Mouse (Mus musculus): ENCODE results near the gene Flrt2. TPM values are rescaled to one million over a fixed set of nuclear protein-coding genes. Genes with fewer than 3 reads are reported as not detected.

The Flrt2 gene
- polyA plus RNA-seq, 1 experiment from 2014 or later = 25.7 TPM

GRCm38 (mm10) chr12:95738491-95739135, 46.6 kb downstream of the Flrt2 start:
- Histone ChIP-seq H3K4me2 (no peak overlapping the region), H3K36me3 (no peaks in the 10 kb centered on the region), H3K27ac (no peak overlapping the region), H3K27me3 (replicated peaks) (no peaks in the 10 kb centered on the region), H3K9me3 (no peaks in the 10 kb centered on the region), H3K9ac (no peak overlapping the region), H3K4me3 (replicated peaks) (no peak overlapping the region), H3K4me1 (no peaks in the 10 kb centered on the region)
- no peak for ATAC-seq (ENCODE audit: insufficient read depth, low FRiP score, low read depth)
- WGBS = 78% methylated on average over 7 of the region's 7 CpGs

GRCm38 (mm10) chr12:95739739-95740138, 47.7 kb downstream of the Flrt2 start:
- no peak overlapping the region for H3K9ac ChIP-seq
- WGBS = 66% methylated on average over 5 of the region's 5 CpGs
- no peaks in the 10 kb centered on the region for H3K27me3 ChIP-seq (replicated peaks)
- no peak overlapping the region for H3K27ac ChIP-seq
- no peak overlapping the region for H3K4me2 ChIP-seq
- peaks cover 4% of the 10 kb centered on the region; the same call in 1 of the 2 replicates for H3K4me1 ChIP-seq
- no peak overlapping the region for H3K4me3 ChIP-seq (replicated peaks)
- no peaks in the 10 kb centered on the region for H3K36me3 ChIP-seq
- H3K9me3 ChIP-seq = no peaks in the 10 kb centered on the region
- ATAC-seq (ENCODE audit: insufficient read depth, low FRiP score, low read depth) = no peak

GRCm38 (mm10) chr12:95741296-95741695, 49.3 kb downstream of the Flrt2 start:
- Histone ChIP-seq H3K4me3 (replicated peaks) (no peak overlapping the region), H3K36me3 (no peaks in the 10 kb centered on the region)
- 58% methylated on average over 11 of the region's 11 CpGs for WGBS

DNA sequence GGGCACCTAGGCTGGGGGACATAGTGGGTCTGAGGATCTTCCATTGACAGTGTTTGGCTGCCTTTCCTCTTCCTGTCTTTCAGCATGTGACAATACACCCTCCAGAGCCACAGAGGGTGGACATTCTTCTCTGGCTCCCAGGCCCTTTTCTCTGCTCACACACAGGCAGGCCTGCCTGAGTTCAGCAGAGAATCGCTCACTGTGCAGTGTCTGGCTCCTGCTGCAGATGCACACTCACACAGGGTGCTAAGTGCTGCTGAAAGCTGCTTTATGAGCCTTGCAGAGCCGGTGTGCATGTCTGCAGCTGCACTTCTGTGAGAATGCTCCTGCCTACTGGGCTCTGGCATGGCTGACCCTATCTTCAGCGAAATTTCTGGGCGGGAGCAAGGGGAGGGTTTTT, 52.3 kb downstream of the Flrt2 start:
- H3K27ac ChIP-seq = no peak overlapping the region
- WGBS = 63% methylated on average over 4 of the region's 4 CpGs

More at GRCm38 (mm10) chr12:95741296-95741695, 49.3 kb downstream of the Flrt2 start:
- no peak for ATAC-seq (ENCODE audit: insufficient read depth, low FRiP score, low read depth)
- H3K27me3 ChIP-seq (replicated peaks) = no peaks in the 10 kb centered on the region
- no peak overlapping the region for H3K4me2 ChIP-seq
- no peaks in the 10 kb centered on the region for H3K9me3 ChIP-seq
- peaks cover 4% of the 10 kb centered on the region; the same call in 1 of the 2 replicates for H3K4me1 ChIP-seq
- H3K9ac ChIP-seq = no peak overlapping the region
- no peak overlapping the region for H3K27ac ChIP-seq

GRCm38 (mm10) chr12:95746856-95747579, 55.0 kb downstream of the Flrt2 start:
- H3K9ac ChIP-seq = no peak overlapping the region
- WGBS = 54% methylated on average over 10 of the region's 10 CpGs
- H3K4me1 ChIP-seq = peaks cover 4% of the 10 kb centered on the region; the same call in 1 of the 2 replicates
- no peak for ATAC-seq (ENCODE audit: insufficient read depth, low FRiP score, low read depth)
- H3K4me2 ChIP-seq = no peak overlapping the region
- no peaks in the 10 kb centered on the region for H3K9me3 ChIP-seq
- no peak overlapping the region for H3K4me3 ChIP-seq (replicated peaks)
- H3K27me3 ChIP-seq (replicated peaks) = no peaks in the 10 kb centered on the region
- no peaks in the 10 kb centered on the region for H3K36me3 ChIP-seq
- no peak overlapping the region for H3K27ac ChIP-seq

More for the DNA sequence above, 52.3 kb downstream of the Flrt2 start:
- Histone ChIP-seq H3K27me3 (replicated peaks) (no peaks in the 10 kb centered on the region), H3K9ac (no peak overlapping the region), H3K9me3 (no peaks in the 10 kb centered on the region), H3K4me1 (peaks cover 4% of the 10 kb centered on the region; the same call in 1 of the 2 replicates), H3K36me3 (no peaks in the 10 kb centered on the region), H3K4me3 (replicated peaks) (no peak overlapping the region), H3K4me2 (no peak overlapping the region)
- no peak for ATAC-seq (ENCODE audit: insufficient read depth, low FRiP score, low read depth)

GRCm38 (mm10) chr12:95748760-95749159, 56.7 kb downstream of the Flrt2 start:
- peaks cover 4% of the 10 kb centered on the region; the same call in 1 of the 2 replicates for H3K4me1 ChIP-seq
- no peaks in the 10 kb centered on the region for H3K9me3 ChIP-seq
- ATAC-seq (ENCODE audit: insufficient read depth, low FRiP score, low read depth) = no peak
- H3K27me3 ChIP-seq (replicated peaks) = no peaks in the 10 kb centered on the region
- no peak overlapping the region for H3K4me3 ChIP-seq (replicated peaks)
- no peak overlapping the region for H3K27ac ChIP-seq
- H3K36me3 ChIP-seq = no peaks in the 10 kb centered on the region
- H3K9ac ChIP-seq = no peak overlapping the region
- WGBS = 83% methylated on average over 2 of the region's 2 CpGs
- no peak overlapping the region for H3K4me2 ChIP-seq

DNA sequence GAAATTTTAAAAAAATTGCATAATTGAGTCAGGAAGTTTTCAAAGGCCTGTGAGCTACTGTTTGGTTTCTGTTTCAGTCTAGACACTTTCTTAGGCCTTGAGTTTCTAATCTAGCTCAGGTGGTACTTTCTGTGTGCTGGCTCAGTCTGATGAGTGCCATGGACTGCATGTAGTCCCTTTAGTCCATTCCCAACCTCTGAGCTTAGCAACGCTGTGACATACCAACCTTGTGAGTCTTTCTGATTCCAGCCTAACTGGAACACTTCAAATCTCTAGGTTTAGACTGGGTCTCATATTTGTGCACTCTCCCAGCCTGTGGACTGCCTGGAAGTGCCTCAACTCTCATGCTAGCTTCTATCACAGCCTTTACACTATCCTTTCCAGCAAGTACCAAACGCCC, 57.2 kb downstream of the Flrt2 start:
- Histone ChIP-seq H3K4me3 (replicated peaks) (no peak overlapping the region), H3K9ac (no peak overlapping the region), H3K27ac (no peak overlapping the region), H3K9me3 (no peaks in the 10 kb centered on the region), H3K4me2 (no peak overlapping the region), H3K36me3 (no peaks in the 10 kb centered on the region), H3K4me1 (peaks cover 3% of the 10 kb centered on the region; the same call in 1 of the 2 replicates), H3K27me3 (replicated peaks) (no peaks in the 10 kb centered on the region)
- no peak for ATAC-seq (ENCODE audit: insufficient read depth, low FRiP score, low read depth)
- 91% methylated on average over 2 of the region's 2 CpGs for WGBS

DNA sequence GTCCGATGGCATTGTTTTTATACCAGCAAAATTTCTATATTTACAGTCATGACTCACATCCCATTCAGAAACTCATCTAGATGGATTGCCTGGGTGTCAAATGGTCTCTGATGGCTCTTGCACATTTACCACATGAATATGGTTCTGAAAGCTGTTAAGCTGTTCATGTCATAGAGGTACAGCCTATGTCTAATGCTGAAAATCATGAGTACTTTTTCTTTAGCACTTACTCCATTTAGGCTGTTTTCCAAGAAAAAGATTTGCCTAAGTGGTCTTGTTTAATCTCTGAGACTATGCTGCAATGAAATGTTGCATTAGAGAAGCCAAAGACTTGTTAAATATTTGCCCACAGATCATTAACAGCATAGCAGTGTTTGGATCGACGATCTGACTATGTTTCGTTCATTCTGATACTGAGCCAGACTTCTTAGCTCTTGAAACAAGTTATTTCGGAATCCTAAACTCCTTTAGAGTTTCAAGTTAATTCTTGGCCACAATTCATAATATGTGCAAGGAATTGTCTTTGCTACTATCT, 67.3 kb downstream of the Flrt2 start:
- no peak overlapping the region for H3K4me3 ChIP-seq (replicated peaks)
- 60% methylated on average over 5 of the region's 5 CpGs for WGBS
- H3K36me3 ChIP-seq = no peaks in the 10 kb centered on the region
- H3K4me2 ChIP-seq = no peak overlapping the region
- no peak overlapping the region for H3K27ac ChIP-seq
- no peaks in the 10 kb centered on the region for H3K27me3 ChIP-seq (replicated peaks)
- no peaks in the 10 kb centered on the region for H3K9me3 ChIP-seq
- no peak overlapping the region for H3K9ac ChIP-seq
- ATAC-seq (ENCODE audit: insufficient read depth, low FRiP score, low read depth) = no peak
- H3K4me1 ChIP-seq = no peaks in the 10 kb centered on the region

- Histone ChIP-seq H3K36me3 (no peaks in the 10 kb centered on the region), H3K4me3 (replicated peaks) (no peak overlapping the region), H3K27ac (no peak overlapping the region), H3K9me3 (no peaks in the 10 kb centered on the region), H3K27me3 (replicated peaks) (no peaks in the 10 kb centered on the region), H3K4me1 (no peaks in the 10 kb centered on the region), H3K9ac (no peak overlapping the region), H3K4me2 (no peak overlapping the region)
- 83% methylated on average over 4 of the region's 4 CpGs for WGBS
- no peak for ATAC-seq (ENCODE audit: insufficient read depth, low FRiP score, low read depth)
Measured at GRCm38 (mm10) chr12:95765255-95765654, 73.2 kb downstream of the Flrt2 start.

- no peaks in the 10 kb centered on the region for H3K27me3 ChIP-seq (replicated peaks)
- H3K9ac ChIP-seq = no peak overlapping the region
- ATAC-seq (ENCODE audit: insufficient read depth, low FRiP score, low read depth) = no peak
- H3K9me3 ChIP-seq = no peaks in the 10 kb centered on the region
- H3K4me1 ChIP-seq = no peaks in the 10 kb centered on the region
- H3K4me2 ChIP-seq = no peak overlapping the region
- no peaks in the 10 kb centered on the region for H3K36me3 ChIP-seq
- H3K4me3 ChIP-seq (replicated peaks) = no peak overlapping the region
- 84% methylated on average over 2 of the region's 2 CpGs for WGBS
- H3K27ac ChIP-seq = no peak overlapping the region
Measured at GRCm38 (mm10) chr12:95769041-95769440, 77.0 kb downstream of the Flrt2 start.

GRCm38 (mm10) chr12:95770251-95770650, 78.2 kb downstream of the Flrt2 start:
- 69% methylated on average over 3 of the region's 3 CpGs for WGBS
- no peak for ATAC-seq (ENCODE audit: insufficient read depth, low FRiP score, low read depth)
- H3K27me3 ChIP-seq (replicated peaks) = no peaks in the 10 kb centered on the region
- H3K9ac ChIP-seq = no peak overlapping the region
- no peak overlapping the region for H3K4me2 ChIP-seq
- no peak overlapping the region for H3K4me3 ChIP-seq (replicated peaks)
- no peaks in the 10 kb centered on the region for H3K36me3 ChIP-seq
- H3K27ac ChIP-seq = no peak overlapping the region
- no peaks in the 10 kb centered on the region for H3K9me3 ChIP-seq
- no peaks in the 10 kb centered on the region for H3K4me1 ChIP-seq

GRCm38 (mm10) chr12:95790146-95790545, 98.1 kb downstream of the Flrt2 start:
- Histone ChIP-seq H3K27me3 (replicated peaks) (no peaks in the 10 kb centered on the region), H3K9me3 (no peaks in the 10 kb centered on the region), H3K4me3 (replicated peaks) (no peak overlapping the region), H3K4me1 (no peaks in the 10 kb centered on the region), H3K27ac (no peak overlapping the region), H3K36me3 (no peaks in the 10 kb centered on the region), H3K4me2 (no peak overlapping the region), H3K9ac (no peak overlapping the region)
- WGBS = 67% methylated on average over 1 of the region's 1 CpGs
- no peak for ATAC-seq (ENCODE audit: insufficient read depth, low FRiP score, low read depth)

Measured in stomach, embryonic 15.5 days (tissue).